Mouse (Mus musculus): ENCODE results near the gene Gsap.
"Not testable (repeated sequence)": the region's sequence is repeated elsewhere in the genome, so short reads cannot be mapped to it uniquely, and the experiment has no call there.

Gsap gene

GRCm38 (mm10) chr5:21328560-21328959, 142.5 kb downstream of the Gsap start:
- DNase-seq: peak; percentile 90

GRCm38 (mm10) chr5:21329672-21330665, 143.9 kb downstream of the Gsap start:
- peak; percentile 94 for DNase-seq

- DNase-seq: no peak
Observed at GRCm38 (mm10) chr5:21331656-21332055, 145.6 kb downstream of the Gsap start.

- no peak for DNase-seq
Observed at GRCm38 (mm10) chr5:21332119-21332518, 146.1 kb downstream of the Gsap start.

- not testable (repeated sequence) for DNase-seq
Observed at GRCm38 (mm10) chr5:21342265-21342664, 156.2 kb downstream of the Gsap start.

GRCm38 (mm10) chr5:21348366-21348765, 162.3 kb downstream of the Gsap start:
- DNase-seq: peak; percentile 95

GRCm38 (mm10) chr5:21351678-21352077, 165.6 kb downstream of the Gsap start:
- DNase-seq: no peak

- no peak for DNase-seq
Observed at GRCm38 (mm10) chr5:21358648-21359047, 172.6 kb downstream of the Gsap start.

- no peak for DNase-seq
Observed at GRCm38 (mm10) chr5:21363343-21363742, 177.3 kb downstream of the Gsap start.

All from heart, adult 11 months (tissue).